Mouse (Mus musculus) gastrocnemius, postnatal 36 days (tissue): ENCODE measurements around the gene Meis1. TPM values are rescaled to one million over a fixed set of nuclear protein-coding genes. Genes with fewer than 3 reads are reported as not detected.

Experiments
- DNase-seq, 2 experiments: peaks; one replicate each; pipeline ENCODE4 v3.0.0; 2022
- intact Hi-C: fragments of 180-260 bp; cut with DNase I; formaldehyde crosslinking; loops from one replicate; pipeline ENCODE4 v1.15.1; 2025
- total RNA-seq, 2 experiments: library from RNA; stranded (reverse); gene quantifications; 2 replicates each; pipeline ENCODE4 v1.2.3; 2021

Meis1 gene
- total RNA-seq, 2 experiments from 2014 or later, result 2.8 to 4.0 TPM

- DNase-seq, result no peak
- intact Hi-C loops, result no loop called here
Measured at GRCm38 (mm10) chr11:18923274-18923673, 95.5 kb downstream of the Meis1 start.

GRCm38 (mm10) chr11:18920651-18921050 lies 98.1 kb downstream of the Meis1 start:
- intact Hi-C loops, result no loop called here
- DNase-seq, result no peak

- intact Hi-C loops, result no loop called here
- no peak for DNase-seq
Measured at GRCm38 (mm10) chr11:18919162-18919762, 99.5 kb downstream of the Meis1 start.

DNA sequence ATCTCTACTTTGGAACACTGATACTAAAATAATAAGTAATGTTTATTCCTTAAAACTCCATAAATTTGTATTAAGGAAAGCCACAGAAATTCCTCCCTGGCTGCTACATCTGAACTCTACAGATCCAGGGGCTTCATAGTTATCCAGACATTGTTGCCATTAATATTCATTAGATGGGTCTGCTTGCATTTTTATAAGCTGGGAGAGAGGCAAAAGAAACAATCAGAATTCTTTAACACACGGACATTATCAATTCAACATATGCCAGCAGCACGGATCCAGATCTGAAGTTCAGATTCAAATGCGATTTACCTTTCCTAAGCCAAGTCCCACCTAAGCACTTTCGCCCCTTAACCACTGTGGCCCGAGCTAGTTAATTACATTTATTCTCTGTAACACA lies 100.9 kb downstream of the Meis1 start:
- DNase-seq, result no peak
- intact Hi-C loops, result no loop called here

DNA sequence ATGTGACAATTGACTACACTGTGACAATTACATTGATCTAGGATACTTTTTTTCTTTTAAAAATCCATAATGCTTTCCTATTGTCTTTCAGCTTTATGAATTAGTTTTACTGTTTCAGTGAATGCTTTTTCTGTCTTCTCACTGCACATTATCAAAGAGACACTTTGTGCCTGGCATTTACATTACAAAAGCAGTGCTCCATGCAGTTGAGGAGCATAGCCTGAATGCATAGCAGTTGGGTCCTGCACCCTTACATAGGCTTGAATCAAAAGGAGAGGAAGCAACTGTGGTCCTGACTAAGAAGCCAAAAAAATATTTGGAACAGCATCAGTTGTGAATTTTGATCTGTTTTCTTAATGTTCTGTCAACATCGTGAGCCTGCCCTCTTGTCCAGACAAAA lies 105.5 kb downstream of the Meis1 start:
- intact Hi-C loops, result no loop called here
- DNase-seq, result no peak

DNA sequence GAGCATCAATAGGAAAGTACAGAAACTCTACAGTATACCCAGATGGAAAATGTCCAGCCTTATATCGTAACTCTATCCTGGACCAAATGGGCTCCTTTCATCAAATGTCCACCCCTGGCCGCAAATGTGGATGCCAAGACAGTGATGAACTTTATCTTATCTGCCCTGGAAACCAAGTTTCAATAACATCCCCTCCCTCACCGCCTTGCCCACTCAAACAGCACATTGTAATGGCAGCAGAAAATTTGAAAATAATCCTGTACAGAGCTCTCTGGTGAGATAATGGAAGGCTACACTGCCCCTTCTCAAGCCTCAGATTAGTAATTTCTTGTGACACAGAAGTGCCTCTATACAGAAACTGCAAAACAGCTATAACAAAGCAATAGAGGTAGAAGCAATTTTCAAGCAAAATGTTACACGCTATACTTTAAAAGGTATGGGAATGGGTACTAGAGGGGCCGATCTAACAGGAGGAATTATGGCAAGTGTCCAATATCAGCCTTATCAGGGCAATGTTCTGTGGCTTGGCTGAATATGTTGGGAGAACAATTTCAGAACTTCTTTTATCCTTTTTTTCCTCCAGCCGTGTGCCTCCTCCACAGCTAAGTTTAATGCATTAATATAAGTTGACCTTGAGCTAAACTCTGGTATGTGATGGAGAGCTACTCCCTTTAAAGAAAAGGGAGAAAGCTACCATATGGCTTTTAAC lies 106.3 kb downstream of the Meis1 start:
- DNase-seq, result no peak
- intact Hi-C loops, result no loop called here

DNA sequence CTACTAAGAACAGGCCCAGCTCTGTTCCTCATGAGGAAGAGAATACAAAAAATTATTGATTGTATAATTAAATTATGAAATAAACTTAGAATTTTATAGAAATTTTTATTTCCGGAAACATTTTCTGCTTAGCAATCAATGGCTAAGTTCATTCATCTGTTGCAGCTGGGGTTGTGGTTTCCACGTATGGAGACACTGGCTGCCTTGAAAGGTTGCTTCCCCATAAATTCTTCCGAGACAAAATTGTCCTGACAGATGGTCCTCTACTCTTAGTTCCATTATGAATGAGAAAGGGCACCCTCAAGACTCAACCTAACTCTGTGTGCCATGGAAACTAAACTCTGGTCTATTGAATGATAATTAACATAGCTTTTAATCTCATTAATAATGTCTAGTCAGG lies 111.9 kb downstream of the Meis1 start:
- no peak for DNase-seq
- intact Hi-C loops, result no loop called here

DNA sequence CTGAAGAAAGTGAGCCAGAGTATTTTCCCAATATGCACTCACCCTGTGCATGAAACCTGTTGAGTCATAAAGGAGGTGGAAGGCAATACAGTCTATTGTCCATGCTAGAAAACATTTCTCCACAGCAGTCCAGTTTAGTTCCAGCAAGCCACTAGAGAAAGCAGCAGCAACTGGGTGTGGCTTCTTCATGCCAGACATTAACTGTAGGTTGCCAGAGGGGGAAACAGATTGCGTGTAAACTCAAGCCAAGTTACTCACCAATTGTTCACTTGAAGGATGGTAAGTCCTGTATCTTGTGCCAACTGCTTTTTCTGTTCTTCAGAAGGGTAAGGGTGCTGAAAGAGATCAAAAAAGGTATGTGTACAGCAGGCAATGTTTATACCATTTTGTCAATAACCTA lies 113.4 kb downstream of the Meis1 start:
- intact Hi-C loops, result no loop called here
- no peak for DNase-seq

- intact Hi-C loops, result no loop called here
- DNase-seq, result no peak
Measured at GRCm38 (mm10) chr11:18904880-18905279, 113.9 kb downstream of the Meis1 start.

GRCm38 (mm10) chr11:18904285-18904684 lies 114.5 kb downstream of the Meis1 start:
- intact Hi-C loops, result no loop called here
- no peak for DNase-seq

DNA sequence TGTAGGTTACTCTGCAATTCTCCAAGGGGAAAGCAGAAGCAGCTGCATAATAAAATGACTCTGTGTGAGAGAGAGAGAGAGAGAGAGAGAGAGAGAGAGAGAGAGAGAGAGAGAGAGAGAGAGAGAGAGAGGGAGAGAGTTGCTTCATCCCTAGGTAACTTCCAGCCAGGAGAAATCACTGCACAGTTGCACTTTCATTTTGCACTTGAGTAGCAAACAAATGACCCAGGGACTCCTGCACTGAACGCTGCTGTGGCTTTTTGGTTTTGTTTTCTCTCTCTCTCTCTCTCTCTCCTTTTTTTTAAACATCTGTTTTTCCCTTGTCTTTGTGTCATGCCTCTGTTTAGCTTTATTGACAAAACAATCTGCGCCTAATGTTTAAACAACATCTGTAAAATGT lies 118.3 kb downstream of the Meis1 start:
- no peak for DNase-seq
- intact Hi-C loops, result no loop called here

DNA sequence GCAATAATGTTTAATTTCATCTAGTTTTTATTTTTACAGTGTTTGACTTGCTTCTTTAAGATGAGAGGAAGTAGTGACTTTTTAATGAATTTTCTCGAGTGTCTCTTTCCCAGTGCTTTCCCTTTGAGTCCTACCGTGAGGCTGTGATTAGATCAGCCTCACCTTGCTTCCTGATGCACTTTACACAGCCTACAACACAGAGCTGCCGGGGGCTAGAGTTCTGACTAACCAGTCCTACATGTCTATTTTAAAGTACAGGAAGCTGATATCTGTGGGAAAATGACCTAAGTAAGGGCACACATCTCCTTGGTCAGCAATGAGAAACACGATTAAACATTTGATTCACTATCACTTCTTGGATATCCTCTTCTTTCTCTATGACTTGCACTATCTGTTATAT lies 119.9 kb downstream of the Meis1 start:
- intact Hi-C loops, result loop anchor here (5.0 kb wide), 1 partner anchor 118 kb away; the partner anchor contains the start of gene Meis1
- DNase-seq, result no peak

DNA sequence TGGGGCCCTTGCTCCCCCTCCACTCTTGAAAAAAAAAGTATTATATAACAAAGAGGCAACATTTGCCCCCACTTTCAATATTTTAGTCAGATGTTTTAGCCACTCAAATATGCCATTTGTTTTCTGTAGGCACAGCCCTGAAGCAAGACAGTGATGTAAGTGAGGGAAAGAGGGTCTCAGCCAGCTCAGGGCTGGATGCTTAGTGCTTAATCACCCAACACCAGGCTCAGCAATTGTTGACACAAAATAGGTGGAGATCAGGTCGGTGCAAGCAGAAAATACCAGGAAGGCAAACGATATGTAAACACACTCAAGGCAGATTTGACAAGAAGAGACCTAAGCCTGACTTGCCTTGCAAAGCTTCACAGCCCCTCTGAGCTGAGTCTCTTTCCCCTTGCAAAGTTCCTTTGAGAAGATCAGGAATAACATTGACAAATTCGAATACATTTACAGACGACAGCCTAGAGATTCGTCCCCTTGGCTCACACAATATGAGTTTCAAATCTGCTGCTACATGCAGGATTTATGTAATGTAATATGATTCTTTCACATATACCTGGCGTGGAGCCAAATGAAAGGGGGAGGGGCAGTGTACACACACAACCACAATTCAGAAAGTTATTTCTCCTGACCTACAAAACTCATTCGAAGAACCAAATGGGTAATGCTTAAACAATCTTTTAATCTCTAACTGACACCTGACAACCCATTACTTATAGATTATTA lies 120.7 kb downstream of the Meis1 start:
- intact Hi-C loops, result loop anchor here (5.0 kb wide), 1 partner anchor 119 kb away; the partner anchor contains the start of gene Meis1

DNA sequence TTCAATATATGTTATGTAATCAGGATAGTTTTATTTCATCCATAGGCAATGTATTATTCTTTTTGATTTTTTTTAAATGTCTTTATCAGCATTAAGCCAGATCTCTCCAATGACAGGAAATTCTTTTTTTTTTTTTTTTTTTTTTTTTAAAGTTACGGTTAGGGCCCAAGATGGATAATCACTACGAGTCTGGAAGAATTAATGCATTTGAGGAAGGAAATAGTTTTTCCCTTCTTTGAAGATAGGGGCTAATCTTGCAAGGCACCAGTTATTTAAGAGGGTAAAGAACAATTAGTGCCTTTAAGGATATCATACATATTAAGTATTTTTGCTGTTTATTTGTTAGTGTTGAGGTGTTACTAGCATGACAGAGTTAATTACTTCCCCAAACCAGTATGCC lies 121.5 kb downstream of the Meis1 start:
- DNase-seq, result no peak
- intact Hi-C loops, result loop anchor here (5.0 kb wide), 1 partner anchor 120 kb away; the partner anchor contains the start of gene Meis1

More for the DNA sequence above, 120.7 kb downstream of the Meis1 start:
- no peak for DNase-seq

DNA sequence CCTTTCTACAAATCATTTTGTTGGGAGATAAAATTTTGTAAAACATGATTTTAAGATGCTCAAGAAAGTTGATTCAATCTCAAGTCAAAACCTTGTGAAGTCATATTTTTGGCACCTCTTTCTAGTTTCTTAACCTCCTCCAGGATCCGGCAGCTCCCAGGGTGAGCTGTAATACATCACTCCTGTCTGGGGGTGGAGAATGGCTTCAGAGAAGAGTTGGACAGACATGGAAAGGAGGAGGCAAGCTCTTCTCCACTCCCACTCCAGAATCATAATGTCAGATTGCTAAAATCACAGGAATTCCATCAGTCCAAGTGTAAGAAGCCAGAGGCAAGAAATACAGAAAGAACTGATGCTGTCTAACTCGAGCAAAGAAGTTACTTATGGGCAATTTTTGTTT lies 126.3 kb downstream of the Meis1 start:
- DNase-seq, result no peak
- intact Hi-C loops, result no loop called here

DNA sequence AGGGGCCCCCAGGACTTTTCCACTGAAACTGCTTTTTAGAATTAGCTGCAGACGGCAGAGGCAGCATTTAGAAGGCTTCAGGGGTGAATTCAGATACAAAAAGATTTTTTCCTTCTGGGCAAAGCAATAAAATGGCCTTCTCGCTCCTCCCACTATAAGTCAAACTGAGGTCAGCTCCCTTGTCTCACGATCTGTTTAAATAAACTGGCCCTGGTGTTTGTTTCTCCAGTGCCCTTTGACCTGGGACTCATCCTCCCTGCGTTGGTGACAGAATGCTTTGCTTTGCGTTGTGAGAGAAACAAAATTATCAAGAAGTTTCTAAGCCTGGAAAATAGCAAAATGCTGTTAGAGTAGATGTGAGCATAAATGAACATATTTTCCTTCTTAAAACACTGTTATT lies 129.6 kb downstream of the Meis1 start:
- no peak for DNase-seq
- intact Hi-C loops, result no loop called here

GRCm38 (mm10) chr11:18888651-18889050 lies 130.1 kb downstream of the Meis1 start:
- no peak for DNase-seq
- intact Hi-C loops, result no loop called here

- DNase-seq, result no peak
- intact Hi-C loops, result no loop called here
Measured at GRCm38 (mm10) chr11:18885729-18886325, 133.0 kb downstream of the Meis1 start.

DNA sequence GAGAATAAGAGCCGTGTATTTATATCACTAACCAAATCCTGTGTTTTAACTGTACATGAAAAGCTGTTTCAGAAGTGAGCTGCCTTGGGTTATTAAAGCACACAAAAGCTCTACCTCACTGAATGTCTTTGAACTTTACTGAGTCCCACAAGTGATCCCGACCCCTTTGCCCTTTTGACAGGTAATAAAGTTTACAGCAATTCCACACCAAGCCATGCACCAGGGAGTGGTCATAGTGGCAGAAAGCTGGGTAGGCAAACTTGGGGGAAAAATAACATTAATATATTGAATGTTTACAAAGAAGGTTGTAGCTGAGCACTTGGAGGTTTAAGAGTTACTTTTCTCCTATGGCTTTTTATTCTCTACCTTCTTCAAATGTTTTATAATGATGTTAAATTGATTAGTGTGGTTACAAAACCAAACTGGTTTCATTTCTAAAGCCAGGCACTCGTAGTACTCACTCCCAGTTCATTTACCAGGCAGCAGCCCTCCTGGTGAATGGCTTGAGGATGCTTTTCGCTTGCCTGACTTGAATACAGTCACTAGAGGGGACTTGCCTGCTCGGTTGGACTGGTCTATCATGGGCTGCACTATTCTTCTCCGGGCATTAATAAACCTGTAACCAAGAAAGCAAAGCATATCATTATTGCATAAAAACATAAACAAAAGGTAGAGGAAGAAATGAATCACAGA lies 133.6 kb downstream of the Meis1 start:
- no peak for DNase-seq
- intact Hi-C loops, result no loop called here

GRCm38 (mm10) chr11:18883987-18884386 lies 134.8 kb downstream of the Meis1 start:
- DNase-seq, result no peak
- intact Hi-C loops, result no loop called here

DNA sequence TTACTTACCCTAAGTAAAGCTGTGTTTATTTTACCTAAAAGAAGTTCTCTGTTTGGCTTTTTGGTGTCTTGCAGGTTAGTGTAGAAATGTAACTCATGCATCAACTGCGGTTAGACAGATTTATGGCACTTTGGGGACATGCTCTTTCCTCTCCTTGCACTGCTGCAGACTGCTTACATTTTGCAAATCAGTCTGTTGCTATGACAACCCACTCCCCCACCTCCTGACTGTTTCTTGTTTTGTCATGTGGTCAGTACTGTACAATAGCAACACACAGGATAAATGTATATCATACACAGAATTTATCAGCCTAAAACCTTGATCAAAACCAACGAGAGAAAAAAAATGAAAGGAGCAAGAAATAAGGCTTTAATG lies 135.3 kb downstream of the Meis1 start:
- no peak for DNase-seq
- intact Hi-C loops, result no loop called here
